Mouse (Mus musculus): ENCODE measurements at regions not wholly inside any gene's neighbourhood (a gene's known extent, or its start where the extent isn't known, plus 50 kb on each side); places are given as distances from the start of the nearest gene placed in this dataset.

- dilution Hi-C loops (cut with MboI; ENCODE audit: extremely low pct_ligation_motif_present, extremely low pct_unique_long_range_greater_than_20kb, low sequenced_read_pairs), result no loop called here
- peak; percentile 34; the same call in 1 of the 2 replicates for TF ChIP-seq EP300 (IDR thresholded peaks at IDR 0.05; ENCODE audit: low read length)
- no peak for TF ChIP-seq MAX (IDR thresholded peaks at IDR 0.05; ENCODE audit: low read length)
- peak; percentile 25; the same call in 1 of the 2 replicates for TF ChIP-seq HCFC1 (IDR thresholded peaks at IDR 0.05; ENCODE audit: low read depth, low read length)
- TF ChIP-seq ETS1 (conservative IDR thresholded peaks at IDR 0.05; ENCODE audit: low read depth, low read length), result peak; percentile 33; the same call in 1 of the 2 replicates
- no peak for TF ChIP-seq MYC (IDR thresholded peaks at IDR 0.05; ENCODE audit: low read depth, low read length)
- 0 out of 2 replicates have a peak, but pooled peaks have one; percentile 19 for TF ChIP-seq BHLHE40 (IDR thresholded peaks at IDR 0.05; ENCODE audit: low read depth, low read length)
- no peak overlapping the region for H3K4me2 ChIP-seq (ENCODE audit: insufficient read depth, low read depth, poor library complexity, severe bottlenecking)
- in situ Hi-C loops (cut with MboI; ENCODE audit: low pct_ligation_motif_present, low pct_unique_long_range_greater_than_20kb, low sequenced_read_pairs), result loop anchor here (5.0 kb wide), 1 partner anchor 65 kb away; no protein-coding TSS in a partner anchor
- no peaks in the 10 kb centered on the region for H3K36me3 ChIP-seq (replicated peaks in 1 of 2; ENCODE audit: control insufficient read depth in 1 of 2, insufficient read depth in 1 of 2, low read length in 1 of 2)
- no peaks in the 10 kb centered on the region for H3K27me3 ChIP-seq (replicated peaks)
- H3K27ac ChIP-seq (ENCODE audit: insufficient read depth, low read depth), result peak overlapping the region; percentile 76
- H3K4me3 ChIP-seq (replicated peaks in 1 of 3; ENCODE audit: low read depth in 2 of 3, low read length in 2 of 3, poor library complexity in 1 of 3), result no peak overlapping the region
- H3K9ac ChIP-seq (ENCODE audit: insufficient read depth, low read depth), result no peak overlapping the region; the same call in 1 of the 2 replicates
- no peak for DNase-seq (ENCODE audit: extremely low read depth)
- H3K79me2 ChIP-seq (replicated peaks; ENCODE audit: control insufficient read depth, extremely low read depth, insufficient read depth, poor library complexity, severe bottlenecking), result no peaks in the 10 kb centered on the region
- H3K4me1 ChIP-seq (ENCODE audit: control insufficient read depth in 1 of 2, insufficient read depth in 2 of 2), result peaks cover 52 to 84% of the 10 kb centered on the region in 2 experiments
- no peaks in the 10 kb centered on the region for H3K9me3 ChIP-seq (replicated peaks; ENCODE audit: low read length)
These were observed 93.5 kb downstream of the Tomm20 start for GRCm38 (mm10) chr8:126852184-126852583.

GRCm38 (mm10) chr8:126851780-126852179 lies 93.9 kb downstream of the Tomm20 start:
- in situ Hi-C loops (cut with MboI; ENCODE audit: low pct_ligation_motif_present, low pct_unique_long_range_greater_than_20kb, low sequenced_read_pairs) (loop anchor here (5.0 kb wide), 1 partner anchor 66 kb away; no protein-coding TSS in a partner anchor), dilution Hi-C loops (cut with MboI; ENCODE audit: extremely low pct_ligation_motif_present, extremely low pct_unique_long_range_greater_than_20kb, low sequenced_read_pairs) (no loop called here)
- Histone ChIP-seq H3K4me2 (ENCODE audit: insufficient read depth, low read depth, poor library complexity, severe bottlenecking) (no peak overlapping the region), H3K9me3 (replicated peaks; ENCODE audit: low read length) (no peaks in the 10 kb centered on the region), H3K4me3 (replicated peaks in 1 of 3; ENCODE audit: low read depth in 2 of 3, low read length in 2 of 3, poor library complexity in 1 of 3) (no peak overlapping the region), H3K9ac (ENCODE audit: insufficient read depth, low read depth) (no peak overlapping the region), H3K36me3 (replicated peaks in 1 of 2; ENCODE audit: control insufficient read depth in 1 of 2, insufficient read depth in 1 of 2, low read length in 1 of 2) (no peaks in the 10 kb centered on the region), H3K27me3 (replicated peaks) (no peaks in the 10 kb centered on the region), H3K27ac (ENCODE audit: insufficient read depth, low read depth) (no peak overlapping the region), H3K79me2 (replicated peaks; ENCODE audit: control insufficient read depth, extremely low read depth, insufficient read depth, poor library complexity, severe bottlenecking) (no peaks in the 10 kb centered on the region), H3K4me1 (ENCODE audit: control insufficient read depth in 1 of 2, insufficient read depth in 2 of 2) (peaks cover 52 to 84% of the 10 kb centered on the region in 2 experiments)
- no peak for TF ChIP-seq CHD1 (IDR thresholded peaks at IDR 0.05; ENCODE audit: low read depth, low read length)
- no peak for TF ChIP-seq MAZ (IDR thresholded peaks at IDR 0.05; ENCODE audit: low read depth, low read length)
- TF ChIP-seq RCOR1 (conservative IDR thresholded peaks at IDR 0.05; ENCODE audit: low read depth, low read length), result no peak
- no peak for TF ChIP-seq UBTF (IDR thresholded peaks at IDR 0.05; ENCODE audit: low read depth, low read length)
- TF ChIP-seq SMC3 (IDR thresholded peaks at IDR 0.05; ENCODE audit: low read depth, low read length), result no peak
- no peak for TF ChIP-seq MAX (IDR thresholded peaks at IDR 0.05; ENCODE audit: low read length)
- no peak for TF ChIP-seq NRF1 (IDR thresholded peaks at IDR 0.05; ENCODE audit: low read depth, low read length)
- no peak for DNase-seq (ENCODE audit: extremely low read depth)

- TF ChIP-seq MAZ (IDR thresholded peaks at IDR 0.05; ENCODE audit: low read depth, low read length), result no peak
- no peak for TF ChIP-seq EP300 (IDR thresholded peaks at IDR 0.05; ENCODE audit: low read length)
These were observed 95.5 kb downstream of the Tomm20 start for GRCm38 (mm10) chr8:126850189-126850535.

More at GRCm38 (mm10) chr8:126850189-126850535, 95.5 kb downstream of the Tomm20 start:
- Histone ChIP-seq H3K79me2 (replicated peaks; ENCODE audit: control insufficient read depth, extremely low read depth, insufficient read depth, poor library complexity, severe bottlenecking) (no peaks in the 10 kb centered on the region), H3K9me3 (replicated peaks; ENCODE audit: low read length) (no peaks in the 10 kb centered on the region), H3K27me3 (replicated peaks) (no peaks in the 10 kb centered on the region), H3K9ac (ENCODE audit: insufficient read depth, low read depth) (no peak overlapping the region), H3K4me3 (replicated peaks in 1 of 3; ENCODE audit: low read depth in 2 of 3, low read length in 2 of 3, poor library complexity in 1 of 3) (peak overlapping the region in 1 of 3 experiments; percentile 7), H3K4me2 (ENCODE audit: insufficient read depth, low read depth, poor library complexity, severe bottlenecking) (0 out of 2 replicates have a peak overlapping the region, but pooled peaks have one; percentile 9), H3K4me1 (ENCODE audit: control insufficient read depth in 1 of 2, insufficient read depth in 2 of 2) (peaks cover 59 to 89% of the 10 kb centered on the region in 2 experiments), H3K27ac (ENCODE audit: insufficient read depth, low read depth) (peak overlapping the region; percentile 90), H3K36me3 (replicated peaks in 1 of 2; ENCODE audit: control insufficient read depth in 1 of 2, insufficient read depth in 1 of 2, low read length in 1 of 2) (no peaks in the 10 kb centered on the region)
- in situ Hi-C loops (cut with MboI; ENCODE audit: low pct_ligation_motif_present, low pct_unique_long_range_greater_than_20kb, low sequenced_read_pairs), result loop anchor here (5.0 kb wide), 1 partner anchor 67 kb away; no protein-coding TSS in a partner anchor
- dilution Hi-C loops (cut with MboI; ENCODE audit: extremely low pct_ligation_motif_present, extremely low pct_unique_long_range_greater_than_20kb, low sequenced_read_pairs), result no loop called here
- no peak for DNase-seq (ENCODE audit: extremely low read depth)
